Mouse (Mus musculus) megakaryocyte, embryonic 14.5 days (primary cell): ENCODE measurements around the gene Gimap1.

Experiments used
- FLI1 ChIP-seq: IDR thresholded peaks from 2 replicates; pipeline ENCODE4 v1.6.1; 2012; ENCODE audit warnings: low read length, inconsistent platforms, mixed read lengths
- GATA1 ChIP-seq: IDR thresholded peaks from 3 replicates; pipeline ENCODE4 v1.6.1; 2012; ENCODE audit warnings: mixed read lengths, low read length, inconsistent platforms, borderline replicate concordance

DNA sequence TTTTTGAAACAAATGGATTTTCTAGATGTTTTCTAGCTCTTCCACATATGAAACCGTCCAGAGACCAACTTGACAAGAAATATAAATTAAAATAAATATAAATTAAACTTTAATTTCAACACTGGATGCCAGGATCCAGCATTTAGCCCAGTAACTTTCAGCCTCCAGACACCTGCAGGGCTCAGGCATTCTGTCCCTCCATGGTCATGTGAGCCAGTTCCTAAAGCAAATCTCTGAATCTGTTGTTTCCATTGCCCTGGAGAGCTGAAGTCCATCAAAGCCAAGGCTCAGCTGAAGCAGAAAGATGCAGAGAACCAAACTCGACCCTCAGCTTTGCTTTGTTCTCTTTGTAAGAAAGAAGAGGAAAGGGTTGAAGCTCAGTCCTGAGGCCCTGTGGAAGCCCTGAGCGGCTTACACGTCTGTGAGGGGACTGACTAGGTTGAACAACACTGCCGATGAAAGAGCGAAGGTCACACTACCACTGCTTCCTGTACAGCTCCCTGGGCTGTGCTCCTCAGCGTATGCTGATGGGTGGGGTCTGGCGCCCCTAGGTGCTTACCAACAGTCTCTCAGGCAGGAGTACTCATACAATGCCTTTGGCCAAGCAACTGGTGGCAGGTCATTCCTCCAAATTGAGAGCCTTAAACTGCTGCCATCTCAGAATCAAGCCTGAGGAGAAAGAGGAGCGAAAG is 29.5 kb downstream of the Gimap1 start:
- TF ChIP-seq GATA1: no peak
- no peak for TF ChIP-seq FLI1
